Mouse (Mus musculus) heart, adult 9 months (tissue): ENCODE results near the gene Twnk.

Experiments
- DNase-seq, 2 experiments: peaks; one replicate each; pipeline ENCODE4 v3.0.0; 2022; ENCODE audit warnings: low spot score in 2 of 2

Gene Twnk

DNA sequence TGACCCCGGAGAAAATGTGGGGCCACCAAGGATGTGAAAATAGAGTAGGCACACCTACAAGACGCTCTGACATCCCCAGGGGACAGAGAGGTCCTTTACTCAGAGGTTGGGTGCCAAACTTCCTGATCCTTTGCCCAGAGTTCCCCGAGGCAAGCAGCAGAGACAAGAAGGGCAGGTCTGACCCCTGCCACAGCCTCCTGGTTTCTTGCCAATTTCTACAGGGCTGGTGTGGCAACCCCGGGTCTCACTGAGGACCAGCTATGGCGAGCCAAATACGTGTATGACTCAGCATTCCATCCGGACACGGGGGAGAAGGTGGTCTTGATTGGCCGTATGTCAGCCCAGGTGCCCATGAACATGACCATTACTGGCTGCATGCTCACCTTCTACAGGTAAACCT is 44.1 kb downstream of the Twnk start:
- DNase-seq = no peak

DNA sequence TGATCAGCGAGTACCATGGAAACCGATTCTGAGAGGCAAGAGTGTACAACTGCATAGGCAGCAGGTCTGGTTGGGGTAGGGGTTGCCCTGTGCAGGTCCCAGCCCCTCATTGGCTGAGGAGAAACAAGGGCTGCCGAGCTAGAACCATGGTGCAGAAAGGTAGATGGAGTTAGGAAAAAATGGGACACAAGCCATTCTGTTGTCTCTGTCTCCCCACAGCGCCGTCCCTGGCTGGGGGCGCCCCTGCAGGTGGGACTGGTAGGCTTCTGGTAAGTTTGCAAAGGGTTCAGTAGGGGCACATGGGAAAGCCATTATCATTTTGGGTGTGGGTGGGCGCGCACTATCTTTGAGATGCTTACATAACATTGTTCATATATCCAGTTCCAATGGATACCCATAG is 48.0 kb downstream of the Twnk start:
- no peak for DNase-seq

- no peak for DNase-seq
Observed at GRCm38 (mm10) chr19:45054892-45055690, 49.6 kb downstream of the Twnk start.

DNA sequence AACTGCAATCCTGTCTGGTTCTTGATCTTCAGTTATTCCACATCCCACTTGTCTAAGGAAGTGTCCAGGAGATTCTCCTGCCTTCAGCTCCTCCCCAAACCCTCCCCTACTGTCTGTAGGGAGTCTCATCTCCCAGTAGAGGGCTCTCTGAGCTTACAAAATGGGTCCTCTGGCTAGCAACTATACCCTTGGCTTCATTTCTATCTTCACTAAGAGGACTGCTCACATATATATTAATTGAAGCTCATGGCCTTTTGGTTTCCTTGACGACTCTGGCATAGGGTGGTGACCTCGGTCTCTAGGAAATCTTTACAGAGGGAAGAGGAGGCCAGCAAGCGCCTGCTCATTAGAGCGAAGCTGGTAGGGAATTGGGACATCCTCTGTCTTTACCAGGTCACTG is 50.9 kb downstream of the Twnk start:
- DNase-seq = no peak

GRCm38 (mm10) chr19:45056908-45057698 is 51.6 kb downstream of the Twnk start:
- no peak for DNase-seq

GRCm38 (mm10) chr19:45057724-45058112 is 52.3 kb downstream of the Twnk start:
- peak in 1 of 2 experiments; percentile 42 for DNase-seq

- DNase-seq = peak; percentile 95 to 97
Observed at GRCm38 (mm10) chr19:45058113-45058839, 52.8 kb downstream of the Twnk start.

DNA sequence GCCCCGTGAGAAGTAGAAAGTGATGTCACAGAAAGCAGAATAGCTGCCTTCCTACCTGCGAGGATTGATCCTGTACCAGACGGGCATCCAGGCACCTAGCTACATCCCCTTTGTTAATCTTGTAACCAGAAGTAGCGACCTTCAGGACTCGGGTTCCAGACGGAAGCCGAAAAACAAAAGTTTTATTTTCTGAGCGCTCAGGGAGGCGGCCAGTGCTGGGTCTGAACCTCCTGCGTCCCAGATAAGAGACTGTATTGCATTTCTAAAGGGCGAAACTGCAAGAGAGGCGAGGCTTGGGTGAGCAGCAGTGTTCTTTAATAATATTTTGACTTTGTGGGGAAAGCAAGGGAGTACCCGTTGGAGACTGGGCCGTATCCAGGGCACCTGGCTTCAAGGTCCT is 53.4 kb downstream of the Twnk start:
- DNase-seq = no peak
